Mouse (Mus musculus): Measurements from ENCODE around the gene Ttc17. TPM values are rescaled to one million over a fixed set of nuclear protein-coding genes. Genes with fewer than 3 reads are reported as not detected.

The Ttc17 gene
- polyA plus RNA-seq (2012; rRNA removed), result 28.2 and 29.8 TPM in 2 replicates

GRCm38 (mm10) chr2:94406083-94406957, at the start of gene Ttc17:
Ttc17 (minus strand) TSS chr2:94406689.
- Histone ChIP-seq H3K4me1 (ENCODE audit: control insufficient read depth, insufficient read depth, low read length) (peaks cover 1% of the 10 kb centered on the region; the same call in 1 of the 2 replicates), H3K27ac (ENCODE audit: insufficient read depth, low read length) (peak within 1 kb of the TSS; percentile 98), H3K4me3 (ENCODE audit: insufficient read depth, low read length) (peak within 1 kb of the TSS; percentile 80)
- TF ChIP-seq POLR2A (IDR thresholded peaks at IDR 0.05; ENCODE audit: extremely low read depth, insufficient read depth, low read length), result peak; percentile 72
- no peak for TF ChIP-seq CTCF (IDR thresholded peaks at IDR 0.05; ENCODE audit: extremely low read depth, insufficient read depth, low read length)

GRCm38 (mm10) chr2:94449643-94450042, 43.2 kb upstream of the Ttc17 start:
- H3K4me3 ChIP-seq (ENCODE audit: insufficient read depth, low read length), result no peak overlapping the region
- H3K27ac ChIP-seq (ENCODE audit: insufficient read depth, low read length), result no peak overlapping the region
- no peaks in the 10 kb centered on the region for H3K4me1 ChIP-seq (ENCODE audit: control insufficient read depth, insufficient read depth, low read length)
- TF ChIP-seq CTCF (IDR thresholded peaks at IDR 0.05; ENCODE audit: extremely low read depth, insufficient read depth, low read length) (no peak), POLR2A (IDR thresholded peaks at IDR 0.05; ENCODE audit: extremely low read depth, insufficient read depth, low read length) (no peak)

- H3K27ac ChIP-seq (ENCODE audit: insufficient read depth, low read length), result peak overlapping the region; percentile 91; the same call in 1 of the 2 replicates
- H3K4me1 ChIP-seq (ENCODE audit: control insufficient read depth, insufficient read depth, low read length), result peaks cover 16% of the 10 kb centered on the region; the same call in 1 of the 2 replicates
- H3K4me3 ChIP-seq (ENCODE audit: insufficient read depth, low read length), result peak overlapping the region; percentile 89
- TF ChIP-seq POLR2A (IDR thresholded peaks at IDR 0.05; ENCODE audit: extremely low read depth, insufficient read depth, low read length) (no peak), CTCF (IDR thresholded peaks at IDR 0.05; ENCODE audit: extremely low read depth, insufficient read depth, low read length) (no peak)
Observed at GRCm38 (mm10) chr2:94436952-94437351, 30.5 kb upstream of the Ttc17 start.

DNA sequence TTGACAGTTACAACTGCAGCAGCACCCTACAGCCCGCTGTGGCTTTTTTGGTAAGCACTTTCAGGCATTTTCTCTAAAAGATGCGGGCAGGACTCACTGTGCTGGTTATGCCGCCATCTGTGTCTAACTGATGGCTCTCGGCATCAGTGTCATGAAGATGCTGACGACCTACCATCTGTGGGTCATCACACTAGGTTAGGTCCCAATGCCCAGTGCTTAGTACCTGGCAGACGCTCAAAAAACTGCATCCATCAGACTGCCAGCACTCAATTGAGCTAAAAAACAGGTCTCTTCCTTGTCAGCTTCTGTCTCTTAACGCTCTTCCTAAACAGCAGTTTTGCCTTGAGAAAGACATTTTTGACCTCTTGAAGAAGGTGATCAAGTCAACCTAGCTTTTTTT, 29.0 kb upstream of the Ttc17 start:
- no peak overlapping the region for H3K4me3 ChIP-seq (ENCODE audit: insufficient read depth, low read length)

GRCm38 (mm10) chr2:94434833-94435232, 28.3 kb upstream of the Ttc17 start:
- TF ChIP-seq CTCF (IDR thresholded peaks at IDR 0.05; ENCODE audit: extremely low read depth, insufficient read depth, low read length), result no peak
- no peak for TF ChIP-seq POLR2A (IDR thresholded peaks at IDR 0.05; ENCODE audit: extremely low read depth, insufficient read depth, low read length)
- Histone ChIP-seq H3K4me3 (ENCODE audit: insufficient read depth, low read length) (no peak overlapping the region), H3K27ac (ENCODE audit: insufficient read depth, low read length) (no peak overlapping the region), H3K4me1 (ENCODE audit: control insufficient read depth, insufficient read depth, low read length) (peaks cover 16% of the 10 kb centered on the region; the same call in 1 of the 2 replicates)

More for the DNA sequence above, 29.0 kb upstream of the Ttc17 start:
- Histone ChIP-seq H3K27ac (ENCODE audit: insufficient read depth, low read length) (no peak overlapping the region), H3K4me1 (ENCODE audit: control insufficient read depth, insufficient read depth, low read length) (peaks cover 16% of the 10 kb centered on the region; the same call in 1 of the 2 replicates)
- TF ChIP-seq CTCF (IDR thresholded peaks at IDR 0.05; ENCODE audit: extremely low read depth, insufficient read depth, low read length) (no peak), POLR2A (IDR thresholded peaks at IDR 0.05; ENCODE audit: extremely low read depth, insufficient read depth, low read length) (no peak)

GRCm38 (mm10) chr2:94432214-94432613, 25.7 kb upstream of the Ttc17 start:
- Histone ChIP-seq H3K4me1 (ENCODE audit: control insufficient read depth, insufficient read depth, low read length) (peaks cover 16% of the 10 kb centered on the region; the same call in 1 of the 2 replicates), H3K4me3 (ENCODE audit: insufficient read depth, low read length) (no peak overlapping the region), H3K27ac (ENCODE audit: insufficient read depth, low read length) (no peak overlapping the region)
- TF ChIP-seq CTCF (IDR thresholded peaks at IDR 0.05; ENCODE audit: extremely low read depth, insufficient read depth, low read length), result no peak
- TF ChIP-seq POLR2A (IDR thresholded peaks at IDR 0.05; ENCODE audit: extremely low read depth, insufficient read depth, low read length), result no peak

- peaks cover 2% of the 10 kb centered on the region; the same call in 1 of the 2 replicates for H3K4me1 ChIP-seq (ENCODE audit: control insufficient read depth, insufficient read depth, low read length)
- TF ChIP-seq CTCF (IDR thresholded peaks at IDR 0.05; ENCODE audit: extremely low read depth, insufficient read depth, low read length), result no peak
- TF ChIP-seq POLR2A (IDR thresholded peaks at IDR 0.05; ENCODE audit: extremely low read depth, insufficient read depth, low read length), result no peak
- no peak overlapping the region for H3K27ac ChIP-seq (ENCODE audit: insufficient read depth, low read length)
- no peak overlapping the region for H3K4me3 ChIP-seq (ENCODE audit: insufficient read depth, low read length)
Observed at GRCm38 (mm10) chr2:94428456-94428855, 22.0 kb upstream of the Ttc17 start.

DNA sequence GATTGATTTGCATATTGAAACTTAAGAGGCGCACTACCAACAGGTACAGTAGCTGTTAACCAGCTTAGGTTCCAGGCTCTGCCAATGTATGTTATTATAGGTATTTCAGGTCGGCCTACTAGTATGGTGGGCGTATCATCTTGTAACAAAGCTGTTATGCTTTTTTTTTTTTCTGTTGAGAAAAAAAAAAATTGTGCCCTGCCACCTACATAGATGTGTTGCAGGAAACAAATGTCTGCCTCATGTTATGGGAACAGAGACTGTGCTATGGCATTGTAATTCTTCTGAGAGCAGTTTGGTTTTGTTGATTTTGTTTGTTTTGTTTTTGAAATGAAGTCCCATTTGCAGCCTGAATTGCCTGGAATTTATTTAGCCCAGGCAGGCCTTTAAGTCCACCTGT, 952 bp upstream of the Ttc17 start:
- TF ChIP-seq CTCF (IDR thresholded peaks at IDR 0.05; ENCODE audit: extremely low read depth, insufficient read depth, low read length) (no peak), POLR2A (IDR thresholded peaks at IDR 0.05; ENCODE audit: extremely low read depth, insufficient read depth, low read length) (no peak)
- Histone ChIP-seq H3K27ac (ENCODE audit: insufficient read depth, low read length) (no peak overlapping the region), H3K4me3 (ENCODE audit: insufficient read depth, low read length) (peak overlapping the region; percentile 80), H3K4me1 (ENCODE audit: control insufficient read depth, insufficient read depth, low read length) (peaks cover 1% of the 10 kb centered on the region; the same call in 1 of the 2 replicates)

- H3K27ac ChIP-seq (ENCODE audit: insufficient read depth, low read length), result no peak overlapping the region
- H3K4me1 ChIP-seq (ENCODE audit: control insufficient read depth, insufficient read depth, low read length), result peaks cover 1% of the 10 kb centered on the region; the same call in 1 of the 2 replicates
- peak overlapping the region; percentile 80 for H3K4me3 ChIP-seq (ENCODE audit: insufficient read depth, low read length)
- no peak for TF ChIP-seq CTCF (IDR thresholded peaks at IDR 0.05; ENCODE audit: extremely low read depth, insufficient read depth, low read length)
- no peak for TF ChIP-seq POLR2A (IDR thresholded peaks at IDR 0.05; ENCODE audit: extremely low read depth, insufficient read depth, low read length)
Observed at GRCm38 (mm10) chr2:94407021-94407420, 532 bp upstream of the Ttc17 start.
